In the genomic region with DNA sequence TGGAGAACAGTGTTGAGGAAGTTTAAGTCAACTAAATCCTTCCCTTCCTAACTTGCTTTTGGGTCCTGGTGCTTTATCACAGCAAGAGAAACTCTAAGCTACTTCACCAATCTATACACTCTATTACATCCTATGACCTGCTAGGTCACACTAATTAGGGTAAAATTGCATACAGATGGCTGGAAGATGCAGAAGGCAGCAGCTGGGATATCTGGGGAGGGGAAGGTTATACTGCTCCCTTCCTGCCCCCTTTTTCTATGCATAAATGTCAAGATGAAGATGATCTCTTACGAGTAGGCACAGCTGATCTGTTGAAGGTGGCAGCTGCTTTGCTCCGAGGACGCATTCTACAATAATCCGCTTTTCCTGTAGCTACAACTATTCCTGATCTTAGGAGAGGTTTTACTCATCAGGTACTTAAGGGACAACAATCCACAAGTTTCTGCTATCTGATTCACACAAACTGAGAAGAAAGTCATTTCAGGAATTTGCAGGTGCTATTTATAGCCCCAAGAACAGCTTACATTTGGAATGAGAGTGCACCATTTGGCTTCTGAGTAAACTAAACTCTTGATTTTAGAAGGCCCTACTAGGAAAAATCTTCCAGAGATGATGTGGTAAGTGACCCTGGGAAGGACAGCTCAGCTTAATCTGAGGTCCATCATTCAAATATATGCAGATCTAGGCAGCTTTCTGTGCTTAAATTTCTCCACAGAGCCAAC, we compare ENCODE assay signal across 21 mouse cellular contexts.
DNase-seq lines count a peak whose midpoint lies in the region; ATAC-seq and TF ChIP-seq lines count a peak whose summit lies in the region.
"Had no signal": no experiment of that assay in that cellular context is flagged by ENCODE, and none has a peak within 500 bp of the region (broad histone marks: within the 10 kb centered on the region; RNA-seq: fewer than 3 reads in every experiment).

No protein-coding gene starts in this region.

- H3K4me3 ChIP-seq in heart, embryonic 11.5 days (ENCODE audit: low read depth, low read length): no peak overlapping the region
- H3K4me3 ChIP-seq in liver, embryonic 12.5 days: no peak overlapping the region
- H3K4me3 ChIP-seq in limb, embryonic 14.5 days (replicated peaks; ENCODE audit: low read length): no peak overlapping the region
- H3K4me3 ChIP-seq: forebrain, embryonic 15.5 days; hindbrain, embryonic 12.5 days had no signal

- no peak overlapping the region for H3K9ac ChIP-seq in heart, embryonic 11.5 days (ENCODE audit: low read depth, low read length)
- no peak overlapping the region for H3K9ac ChIP-seq in liver, embryonic 12.5 days
- no peak overlapping the region for H3K9ac ChIP-seq in limb, embryonic 14.5 days (ENCODE audit: low read depth, low read length, severe bottlenecking)
- H3K9ac ChIP-seq: forebrain, embryonic 15.5 days; hindbrain, embryonic 12.5 days had no signal

- 46% methylated on average over 4 of the region's 4 CpGs for WGBS in heart, embryonic 11.5 days (ENCODE audit: insufficient replicate concordance)
- 75% methylated on average over 4 of the region's 4 CpGs for WGBS in liver, embryonic 12.5 days (ENCODE audit: insufficient replicate concordance)
- WGBS in limb, embryonic 14.5 days: 57% methylated on average over 4 of the region's 4 CpGs

- peak overlapping the region; percentile 54; the same call in 1 of the 2 replicates for H3K27ac ChIP-seq in heart, embryonic 11.5 days (ENCODE audit: low read depth, low read length)
- H3K27ac ChIP-seq in liver, embryonic 12.5 days: 0 out of 2 replicates have a peak overlapping the region, but pooled peaks have one; percentile 83
- H3K27ac ChIP-seq in limb, embryonic 14.5 days (replicated peaks; ENCODE audit: low read depth, low read length): no peak overlapping the region
- H3K27ac ChIP-seq: forebrain, embryonic 15.5 days; hindbrain, embryonic 12.5 days; stomach, postnatal 0 days had no signal

- TF ChIP-seq POLR2A in limb, embryonic 14.5 days (IDR thresholded peaks at IDR 0.05; ENCODE audit: borderline replicate concordance, extremely low read depth, insufficient read depth, insufficient read length): no peak

- intact Hi-C loops in heart, postnatal 14 days (cut with DNase I): no loop called here

- H3K36me3 ChIP-seq in heart, embryonic 11.5 days (ENCODE audit: control insufficient read depth, insufficient read depth, low read length): no peaks in the 10 kb centered on the region
- H3K36me3 ChIP-seq in liver, embryonic 12.5 days: no peaks in the 10 kb centered on the region
- no peaks in the 10 kb centered on the region for H3K36me3 ChIP-seq in limb, embryonic 14.5 days (ENCODE audit: control insufficient read depth, insufficient read depth, low read length)
- H3K36me3 ChIP-seq: forebrain, embryonic 15.5 days; hindbrain, embryonic 12.5 days had no signal

- peaks cover 6% of the 10 kb centered on the region; the same call in 1 of the 2 replicates for H3K4me1 ChIP-seq in heart, embryonic 11.5 days (ENCODE audit: control insufficient read depth, insufficient read depth, low read length)
- peaks cover 38% of the 10 kb centered on the region for H3K4me1 ChIP-seq in liver, embryonic 12.5 days
- peaks cover 9% of the 10 kb centered on the region for H3K4me1 ChIP-seq in limb, embryonic 14.5 days (ENCODE audit: control insufficient read depth, insufficient read depth, low read length)
- H3K4me1 ChIP-seq: forebrain, embryonic 15.5 days; hindbrain, embryonic 12.5 days had no signal

- H3K27me3 ChIP-seq in heart, embryonic 11.5 days (ENCODE audit: control insufficient read depth, insufficient read depth, low read length): no peaks in the 10 kb centered on the region
- no peaks in the 10 kb centered on the region for H3K27me3 ChIP-seq in liver, embryonic 12.5 days (replicated peaks)
- H3K27me3 ChIP-seq in limb, embryonic 14.5 days (ENCODE audit: control insufficient read depth, insufficient read depth, low read length): no peaks in the 10 kb centered on the region
- H3K27me3 ChIP-seq: forebrain, embryonic 15.5 days; hindbrain, embryonic 12.5 days had no signal

- peak overlapping the region; percentile 7; the same call in 1 of the 2 replicates for H3K4me2 ChIP-seq in heart, embryonic 11.5 days
- H3K4me2 ChIP-seq in liver, embryonic 12.5 days: no peak overlapping the region
- no peak overlapping the region for H3K4me2 ChIP-seq in limb, embryonic 14.5 days (replicated peaks; ENCODE audit: low read depth, low read length, severe bottlenecking)
- H3K4me2 ChIP-seq: forebrain, embryonic 15.5 days; hindbrain, embryonic 12.5 days; midbrain, embryonic 11.5 days had no signal

- no peak for DNase-seq in heart, postnatal 14 days
- DNase-seq in liver: no peak
- DNase-seq in brain, adult 2 months (ENCODE audit: low read depth, low spot score): peak; percentile 50
- DNase-seq in limb, embryonic 14.5 days (ENCODE audit: low spot score): no peak
- no peak for DNase-seq in kidney, adult 11 months
- DNase-seq: adrenal gland, adult 8-10 months; cerebellum, adult 18-20 months; cerebellum, postnatal 14 days; gastrocnemius, postnatal 14 days; heart, postnatal 10 days; kidney, adult 2 months; kidney, postnatal 10 days; right cerebral cortex, postnatal 14 days had no signal

- ATAC-seq in heart, embryonic 11.5 days (replicated peaks; ENCODE audit: insufficient number of reproducible peaks, low FRiP score, low TSS enrichment): no peak
- ATAC-seq in liver, embryonic 12.5 days: no peak
- ATAC-seq in limb, embryonic 14.5 days (ENCODE audit: low FRiP score, low read depth): peak; percentile 59
- ATAC-seq: activated CD4-positive, CD25-positive, alpha-beta regulatory T cell, adult 4 months; forebrain, embryonic 15.5 days; inflammation-experienced regulatory T-cells, adult 6 months had no signal

- H3K9me3 ChIP-seq in heart, embryonic 11.5 days (replicated peaks; ENCODE audit: control insufficient read depth, low read length): no peaks in the 10 kb centered on the region
- H3K9me3 ChIP-seq in liver, embryonic 12.5 days (replicated peaks): no peaks in the 10 kb centered on the region
- no peaks in the 10 kb centered on the region for H3K9me3 ChIP-seq in limb, embryonic 14.5 days (ENCODE audit: control insufficient read depth, low read length)
- H3K9me3 ChIP-seq: forebrain, embryonic 15.5 days; hindbrain, embryonic 12.5 days had no signal
